Mouse (Mus musculus): ENCODE data around the gene Armc9. TPM values are rescaled to one million over a fixed set of nuclear protein-coding genes. Genes with fewer than 3 reads are reported as not detected.

Gene Armc9
- total RNA-seq, 2 experiments from 2014 or later: 2.9 to 3.3 TPM

- intact Hi-C loops (cut with DNase I): no loop called here
- DNase-seq: peak in 1 of 2 experiments; percentile 4
Observed at GRCm38 (mm10) chr1:86263564-86264339, 109.2 kb downstream of the Armc9 start.

- no peak for DNase-seq
- intact Hi-C loops (cut with DNase I): no loop called here
Observed at GRCm38 (mm10) chr1:86265060-86265459, 110.5 kb downstream of the Armc9 start.

- intact Hi-C loops (cut with DNase I): no loop called here
- DNase-seq: no peak
Observed at GRCm38 (mm10) chr1:86268492-86269189, 114.1 kb downstream of the Armc9 start.

GRCm38 (mm10) chr1:86269190-86269508, 114.6 kb downstream of the Armc9 start:
- intact Hi-C loops (cut with DNase I): no loop called here
- DNase-seq: no peak

GRCm38 (mm10) chr1:86271707-86272106, 117.1 kb downstream of the Armc9 start:
- intact Hi-C loops (cut with DNase I): no loop called here
- DNase-seq: no peak

GRCm38 (mm10) chr1:86277055-86277454, 122.5 kb downstream of the Armc9 start:
- no peak for DNase-seq
- intact Hi-C loops (cut with DNase I): no loop called here

- intact Hi-C loops (cut with DNase I): no loop called here
- DNase-seq: peak in 1 of 2 experiments; percentile 15
Observed at GRCm38 (mm10) chr1:86281781-86282536, 127.4 kb downstream of the Armc9 start.

GRCm38 (mm10) chr1:86284101-86284500, 129.5 kb downstream of the Armc9 start:
- DNase-seq: no peak
- intact Hi-C loops (cut with DNase I): no loop called here

- no peak for DNase-seq
- intact Hi-C loops (cut with DNase I): no loop called here
Observed at GRCm38 (mm10) chr1:86285295-86285694, 130.7 kb downstream of the Armc9 start.

- intact Hi-C loops (cut with DNase I): no loop called here
Observed at GRCm38 (mm10) chr1:86287473-86287872, 132.9 kb downstream of the Armc9 start.

GRCm38 (mm10) chr1:86290452-86290851, 135.9 kb downstream of the Armc9 start:
- intact Hi-C loops (cut with DNase I): no loop called here
- no peak for DNase-seq

More at GRCm38 (mm10) chr1:86287473-86287872, 132.9 kb downstream of the Armc9 start:
- DNase-seq: no peak

GRCm38 (mm10) chr1:86293091-86293490, 138.5 kb downstream of the Armc9 start:
- DNase-seq: no peak
- intact Hi-C loops (cut with DNase I): no loop called here

GRCm38 (mm10) chr1:86293868-86294267, 139.3 kb downstream of the Armc9 start:
- intact Hi-C loops (cut with DNase I): no loop called here
- DNase-seq: no peak

- intact Hi-C loops (cut with DNase I): no loop called here
- no peak for DNase-seq
Observed at GRCm38 (mm10) chr1:86294472-86294871, 139.9 kb downstream of the Armc9 start.

GRCm38 (mm10) chr1:86300093-86300492, 145.5 kb downstream of the Armc9 start:
- no peak for DNase-seq
- intact Hi-C loops (cut with DNase I): no loop called here

GRCm38 (mm10) chr1:86300731-86301130, 146.2 kb downstream of the Armc9 start:
- no peak for DNase-seq
- intact Hi-C loops (cut with DNase I): no loop called here

- no peak for DNase-seq
- intact Hi-C loops (cut with DNase I): no loop called here
Observed at GRCm38 (mm10) chr1:86301221-86302091, 146.9 kb downstream of the Armc9 start.

GRCm38 (mm10) chr1:86302532-86302931, 148.0 kb downstream of the Armc9 start, which contains the start of gene B3gnt7:
Gene B3gnt7, plus strand, starts transcription at chr1:86302832.
- intact Hi-C loops (cut with DNase I): no loop called here
- no peak for DNase-seq

- intact Hi-C loops (cut with DNase I): no loop called here
- peak; percentile 60 to 67 for DNase-seq
Observed at GRCm38 (mm10) chr1:86303063-86303872, 148.7 kb downstream of the Armc9 start.

All from heart, postnatal 14 days (tissue).